Mouse (Mus musculus) adipocyte (in vitro differentiated cells): Measurements from ENCODE around the gene Ppcs.
A peak's percentile ranks its signal among the peaks of the same experiment; 100 is the strongest.

Experiments
- DNase-seq: peaks from one replicate; pipeline ENCODE4 v3.0.0-alpha.2; 2016; ENCODE audit warnings: low spot score

Ppcs gene

GRCm38 (mm10) chr4:119417894-119418293 lies 4.3 kb downstream of the Ppcs start:
- DNase-seq, result peak; percentile 41

- peak; percentile 85 for DNase-seq
These were observed 5.0 kb downstream of the Ppcs start for GRCm38 (mm10) chr4:119417270-119417669.

- DNase-seq, result peak; percentile 89
These were observed 7.0 kb downstream of the Ppcs start, which contains the start of gene Ccdc30 for GRCm38 (mm10) chr4:119415072-119415753. Gene Ccdc30 (minus strand): TSS chr4:119415521.

GRCm38 (mm10) chr4:119412791-119413190 lies 9.4 kb downstream of the Ppcs start:
- DNase-seq, result no peak

- DNase-seq, result no peak
These were observed 10.2 kb downstream of the Ppcs start for GRCm38 (mm10) chr4:119411877-119412650.

GRCm38 (mm10) chr4:119403431-119403830 lies 18.8 kb downstream of the Ppcs start:
- DNase-seq, result no peak

- DNase-seq, result no peak
These were observed 21.3 kb downstream of the Ppcs start for GRCm38 (mm10) chr4:119400896-119401295.

GRCm38 (mm10) chr4:119398751-119399150 lies 23.5 kb downstream of the Ppcs start:
- no peak for DNase-seq

GRCm38 (mm10) chr4:119390369-119390768 lies 31.9 kb downstream of the Ppcs start:
- DNase-seq, result no peak

- no peak for DNase-seq
These were observed 33.0 kb downstream of the Ppcs start for GRCm38 (mm10) chr4:119389184-119389583.

GRCm38 (mm10) chr4:119381471-119382190 lies 40.6 kb downstream of the Ppcs start:
- DNase-seq, result no peak

GRCm38 (mm10) chr4:119369460-119369859 lies 52.8 kb downstream of the Ppcs start:
- DNase-seq, result no peak
